Mouse (Mus musculus) ES-Bruce4 (cell line): ENCODE data around the gene Ap3s2.

Experiments used
- CTCF ChIP-seq: IDR thresholded peaks from one replicate; pipeline ENCODE4 v1.8.1; 2011; ENCODE audit warnings: low read depth, low read length
- POLR2A ChIP-seq: IDR thresholded peaks from one replicate; pipeline ENCODE4 v1.8.1; 2011; ENCODE audit warnings: low read length; ENCODE audit not compliant: insufficient read depth

DNA sequence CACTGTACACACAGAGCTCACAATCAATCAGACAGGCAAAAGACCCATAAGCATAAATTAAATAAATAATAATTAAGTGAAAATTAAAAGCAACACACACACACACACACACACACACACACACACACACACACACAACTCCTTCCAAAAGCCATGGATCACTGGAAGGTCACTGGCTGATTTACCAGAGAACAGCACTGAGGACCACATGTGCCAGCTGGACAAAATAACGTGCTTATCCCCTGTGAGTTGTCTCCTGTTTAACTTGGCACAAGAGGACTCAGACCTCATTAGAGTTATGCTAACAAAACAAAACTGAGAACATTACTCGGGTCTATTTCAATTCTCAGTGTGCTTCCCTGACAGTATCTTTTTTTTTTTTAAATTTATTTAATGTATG, 13.1 kb downstream of the Ap3s2 start:
- TF ChIP-seq CTCF: no peak
- TF ChIP-seq POLR2A: no peak
